Mouse (Mus musculus) embryonic facial prominence, embryonic 15.5 days (tissue): Measurements from ENCODE around the gene Cluap1. TPM values are rescaled to one million over a fixed set of nuclear protein-coding genes. Genes with fewer than 3 reads are reported as not detected.

Experiments used
- ATAC-seq: fragments of 200-750 bp; cut with Nextera tagmentation; 2 replicates; pipeline ENCODE4 v1.8.0; 2017; ENCODE audit warnings: low read depth, moderate TSS enrichment; ENCODE audit not compliant: insufficient number of reproducible peaks, low FRiP score, low TSS enrichment
- H3K27ac ChIP-seq: fragments of 300-500 bp; sonication (generic); replicated peaks from 2 replicates; pipeline ENCODE4 v1.5.1; 2015; ENCODE audit warnings: mild to moderate bottlenecking, inconsistent platforms
- H3K27me3 ChIP-seq: fragments of 300-500 bp; sonication (generic); 2 replicates; pipeline ENCODE4 v1.6.1; 2015; ENCODE audit warnings: inconsistent platforms
- H3K36me3 ChIP-seq: fragments of 300-500 bp; sonication (generic); 2 replicates; pipeline ENCODE4 v1.6.1; 2015; ENCODE audit warnings: mild to moderate bottlenecking, inconsistent platforms
- H3K4me1 ChIP-seq: fragments of 300-500 bp; sonication (generic); 2 replicates; pipeline ENCODE4 v1.6.1; 2015; ENCODE audit warnings: inconsistent platforms
- H3K4me2 ChIP-seq: fragments of 300-500 bp; sonication (generic); replicated peaks from 2 replicates; pipeline ENCODE4 v1.6.1; 2015; ENCODE audit warnings: mild to moderate bottlenecking, inconsistent platforms
- H3K4me3 ChIP-seq: fragments of 300-500 bp; sonication (generic); replicated peaks from 2 replicates; pipeline ENCODE4 v1.5.1; 2015; ENCODE audit warnings: mild to moderate bottlenecking, inconsistent platforms
- H3K9ac ChIP-seq: fragments of 300-500 bp; sonication (generic); 2 replicates; pipeline ENCODE4 v1.6.1; 2015; ENCODE audit warnings: inconsistent platforms
- H3K9me3 ChIP-seq: fragments of 300-500 bp; sonication (generic); replicated peaks from 2 replicates; pipeline ENCODE4 v1.6.1; 2016; ENCODE audit warnings: inconsistent platforms
- WGBS: fragments of 180-500 bp; shearing (Covaris S2); methylation state at CpG from one replicate; pipeline ENCODE4 v1.1.7; 2015; 5-methylcytosine and 5-hydroxymethylcytosine counted together
- polyA plus RNA-seq: library from polyadenylated mRNA; unstranded; fragments of >200 nt; fragmentation: Nextera tagmentation; extraction: Ambion mirVana; gene quantifications from 2 replicates; pipeline ENCODE4 v1.2.1, GENCODE M21; 2015

Cluap1 gene
- polyA plus RNA-seq, result 36.2 and 37.8 TPM in 2 replicates

DNA sequence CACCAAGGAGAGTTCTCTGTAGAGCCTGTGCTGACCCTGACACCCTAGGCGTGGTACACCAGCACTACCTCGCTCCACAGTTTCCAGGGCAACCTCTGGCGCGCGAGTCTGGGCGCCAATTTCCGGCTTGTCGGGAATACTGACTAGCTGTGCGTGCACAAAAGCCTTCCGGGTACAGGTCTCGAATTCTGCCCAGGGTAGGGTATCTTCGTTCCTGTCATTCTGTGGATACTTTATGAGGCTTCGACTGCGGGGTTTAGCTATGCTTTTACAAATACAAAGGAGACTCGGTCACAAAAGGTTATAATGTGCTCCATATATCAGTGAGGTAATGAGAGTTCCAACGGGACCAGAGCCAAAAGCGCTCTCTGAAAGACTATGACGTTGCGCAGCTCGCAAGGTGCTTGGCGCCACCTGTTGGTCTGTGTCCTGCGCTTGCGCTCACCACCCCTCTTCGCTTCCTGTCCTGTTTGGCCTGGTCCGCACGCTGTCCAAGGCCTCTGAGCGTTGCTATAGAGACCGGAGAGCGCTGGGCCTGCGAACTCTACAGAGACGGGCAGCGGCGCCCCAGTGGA, at the start of gene Cluap1, which contains the start of gene 1700037C18Rik:
Gene Cluap1 (plus strand): TSS at position 265 of the 575 bp plus-strand sequence.
Gene 1700037C18Rik (minus strand): TSS at position 153 of the 575 bp plus-strand sequence.
- peak; percentile 96 for ATAC-seq
- Histone ChIP-seq H3K9ac (peak within 1 kb of the TSS; percentile 69), H3K36me3 (peaks cover 52% of the 10 kb centered on the region), H3K27me3 (no peaks in the 10 kb centered on the region), H3K4me2 (peak within 1 kb of the TSS; percentile 70), H3K4me3 (peak within 1 kb of the TSS; percentile 63), H3K27ac (peak within 1 kb of the TSS; percentile 80), H3K9me3 (no peaks in the 10 kb centered on the region), H3K4me1 (peaks cover 7% of the 10 kb centered on the region; the same call in 1 of the 2 replicates)
- WGBS, result under 1% methylated on average over 33 of the region's 33 CpGs

DNA sequence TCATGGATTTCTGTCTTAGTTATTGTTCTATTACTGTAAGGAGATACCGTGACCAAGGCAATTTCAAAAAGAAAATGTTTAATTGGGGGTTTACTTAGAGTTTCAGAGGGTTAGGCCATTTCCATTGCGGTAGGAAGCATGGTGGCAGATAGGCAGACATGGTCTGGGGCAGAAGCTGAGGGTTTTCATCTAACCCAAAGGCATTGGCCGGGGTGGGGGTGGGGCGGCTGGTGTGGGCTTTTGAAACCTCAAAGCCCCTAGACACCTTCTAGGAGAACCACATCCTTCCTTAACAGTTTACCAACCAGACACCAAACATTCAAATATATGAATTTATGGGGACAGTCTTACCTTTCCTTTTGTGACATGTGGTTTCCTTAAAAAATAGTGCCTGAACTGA, 49.3 kb upstream of the Cluap1 start:
- ATAC-seq, result no peak
- 79% methylated on average over 4 of the region's 4 CpGs for WGBS
- Histone ChIP-seq H3K27me3 (no peaks in the 10 kb centered on the region), H3K4me2 (no peak overlapping the region), H3K36me3 (peaks cover 25% of the 10 kb centered on the region), H3K9ac (no peak overlapping the region), H3K4me3 (no peak overlapping the region), H3K9me3 (no peaks in the 10 kb centered on the region), H3K4me1 (no peaks in the 10 kb centered on the region), H3K27ac (no peak overlapping the region)

DNA sequence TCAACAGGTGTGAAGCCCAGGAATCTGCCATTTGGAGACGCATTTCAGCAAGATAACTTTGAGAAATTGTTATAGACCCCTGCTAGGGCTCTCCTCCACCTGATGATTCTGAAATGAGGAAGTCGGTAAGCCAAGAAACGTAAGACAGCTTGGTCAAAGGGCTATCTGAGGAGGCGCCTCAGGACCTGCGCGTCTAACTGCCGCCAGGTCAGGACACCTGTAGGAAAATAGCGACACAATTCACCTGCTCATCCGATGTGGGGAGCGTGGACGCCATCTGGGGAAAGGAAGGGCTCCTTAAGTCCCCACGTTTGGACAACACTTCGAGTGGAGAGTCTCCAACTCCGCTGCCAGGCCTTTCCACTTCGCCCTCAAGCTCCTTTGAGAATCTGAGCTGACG, 36.8 kb upstream of the Cluap1 start:
- H3K27me3 ChIP-seq, result no peaks in the 10 kb centered on the region
- H3K4me3 ChIP-seq, result peak overlapping the region; percentile 56
- H3K27ac ChIP-seq, result peak overlapping the region; percentile 63
- peaks cover 19% of the 10 kb centered on the region for H3K36me3 ChIP-seq
- 2% methylated on average over 16 of the region's 16 CpGs for WGBS
- peak overlapping the region; percentile 44 for H3K9ac ChIP-seq
- peak overlapping the region; percentile 87 for H3K4me2 ChIP-seq
- no peak for ATAC-seq
- no peaks in the 10 kb centered on the region for H3K9me3 ChIP-seq
- peaks cover 14% of the 10 kb centered on the region for H3K4me1 ChIP-seq

DNA sequence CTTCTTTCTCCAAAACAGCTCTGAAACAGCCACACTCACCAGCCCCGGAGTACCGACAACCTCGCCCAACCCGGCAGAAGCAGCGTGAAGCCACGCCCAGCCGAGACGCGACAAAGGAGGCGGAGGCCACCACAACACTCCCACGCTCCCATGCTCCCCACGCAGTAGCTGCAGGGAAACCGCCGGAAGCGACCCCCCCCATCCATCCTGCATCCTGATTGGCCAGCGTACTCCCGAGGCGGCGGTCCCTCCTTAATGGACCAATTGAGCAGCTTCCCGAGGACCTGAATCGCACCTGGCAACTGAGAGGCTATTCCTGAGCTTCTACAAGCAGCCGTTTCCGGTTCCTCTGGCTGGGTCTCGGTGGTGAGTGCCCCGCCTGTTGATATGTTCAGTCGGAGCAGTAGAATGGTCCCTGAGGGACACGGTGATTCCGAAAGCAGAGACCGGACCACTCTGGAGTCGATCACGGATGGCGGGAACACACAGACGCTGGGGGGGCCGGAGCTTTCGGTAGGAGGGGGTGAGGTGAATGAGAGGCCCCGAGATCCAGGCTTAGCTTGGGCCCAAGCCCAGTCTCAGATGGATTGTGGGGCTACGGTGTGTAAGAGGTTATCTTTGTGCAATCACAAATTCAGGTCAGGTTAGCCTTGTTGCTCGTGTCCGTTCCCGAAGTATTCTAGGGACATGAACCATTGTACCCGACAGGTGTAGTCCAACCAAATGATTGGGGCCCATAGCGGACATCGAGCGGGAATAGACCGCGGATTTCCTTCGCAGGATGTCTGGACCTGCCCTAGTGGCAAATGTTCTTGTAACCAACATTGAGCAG, 36.2 kb upstream of the Cluap1 start, which contains the start of gene Naa60:
Gene Naa60 (plus strand): TSS at position 160 of the 832 bp plus-strand sequence.
- Histone ChIP-seq H3K4me1 (peaks cover 14% of the 10 kb centered on the region), H3K27ac (peak within 1 kb of the TSS; percentile 63), H3K36me3 (peaks cover 18% of the 10 kb centered on the region), H3K4me3 (peak within 1 kb of the TSS; percentile 56), H3K27me3 (no peaks in the 10 kb centered on the region), H3K4me2 (peak within 1 kb of the TSS; percentile 87), H3K9me3 (no peaks in the 10 kb centered on the region), H3K9ac (peak within 1 kb of the TSS; percentile 44)
- 5% methylated on average over 47 of the region's 47 CpGs for WGBS
- peak; percentile 94 for ATAC-seq

DNA sequence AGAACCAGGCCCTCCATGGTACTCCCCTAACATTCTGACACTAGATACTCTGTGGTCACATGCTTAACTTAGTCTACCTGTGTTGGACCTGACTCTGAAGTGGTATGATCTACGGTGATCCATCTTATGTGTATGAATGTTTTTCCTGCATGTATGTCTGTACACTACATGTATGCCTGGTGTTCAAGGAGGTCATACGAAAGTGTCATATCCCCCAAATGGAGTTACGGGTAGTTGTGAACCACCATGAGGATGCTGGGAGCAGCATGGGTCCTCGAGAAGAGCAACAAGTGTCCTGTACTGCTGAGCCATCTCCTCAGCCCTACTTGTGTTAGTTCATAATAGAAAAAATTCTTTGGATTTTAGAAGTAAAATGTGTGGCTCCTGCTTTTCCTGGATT, 32.3 kb upstream of the Cluap1 start:
- no peaks in the 10 kb centered on the region for H3K27me3 ChIP-seq
- H3K9ac ChIP-seq, result no peak overlapping the region
- no peak overlapping the region for H3K4me3 ChIP-seq
- peaks cover 14% of the 10 kb centered on the region for H3K4me1 ChIP-seq
- H3K36me3 ChIP-seq, result 0 out of 2 replicates have a peak, but pooled peaks cover 8% of the 10 kb centered on the region
- ATAC-seq, result no peak
- no peak overlapping the region for H3K27ac ChIP-seq
- WGBS, result 93% methylated on average over 4 of the region's 4 CpGs
- no peak overlapping the region for H3K4me2 ChIP-seq
- H3K9me3 ChIP-seq, result no peaks in the 10 kb centered on the region

DNA sequence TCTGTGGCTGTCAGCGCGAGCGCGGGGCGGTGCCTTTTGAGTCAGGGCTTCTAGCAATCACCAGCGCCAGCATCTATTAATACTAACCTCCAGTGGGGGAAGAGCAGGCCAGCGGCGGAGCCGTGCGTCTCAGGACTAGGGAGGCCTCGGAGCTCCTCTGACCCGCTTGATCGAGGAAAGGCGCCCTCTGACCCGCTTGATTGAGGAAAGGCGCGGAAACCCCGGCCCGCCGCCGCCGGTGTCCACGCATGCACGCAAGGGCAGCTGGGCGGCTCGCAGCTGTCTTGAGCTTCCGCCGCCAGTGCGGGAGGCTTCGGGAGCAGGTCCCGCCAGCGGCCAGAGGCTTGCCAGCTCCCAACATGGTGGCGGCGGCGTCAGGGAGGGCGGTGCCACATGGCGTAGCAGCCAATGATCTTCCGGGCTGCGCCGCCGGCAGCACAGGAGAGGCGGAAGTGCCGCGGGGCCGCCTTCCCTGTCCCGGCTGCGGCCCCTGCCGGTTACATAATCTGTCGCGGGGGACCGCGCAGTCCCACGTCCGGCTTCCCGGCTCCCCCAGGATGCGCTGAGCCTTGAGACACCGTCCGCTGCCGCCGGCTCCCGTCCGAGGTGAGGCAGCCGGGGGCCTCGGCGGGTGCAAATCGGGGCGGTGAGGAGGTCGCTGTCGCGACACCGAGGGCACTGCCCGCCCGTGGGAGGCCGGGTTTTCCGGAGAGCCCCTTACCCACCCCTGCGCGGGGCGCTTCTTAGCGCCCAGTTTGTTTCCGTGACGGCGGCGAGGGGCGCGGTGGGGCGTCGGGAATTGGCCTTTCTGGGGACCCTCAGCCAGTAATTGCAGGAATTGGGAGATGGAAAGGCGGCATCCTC, 24.2 kb upstream of the Cluap1 start, which contains the start of the genes Zfp597 and Gm20695:
Gene Zfp597 (minus strand): TSS at position 361 of the 864 bp plus-strand sequence.
Gene Gm20695 (plus strand): TSS at position 448 of the 864 bp plus-strand sequence.
- Histone ChIP-seq H3K4me2 (peak within 1 kb of the TSS; percentile 71), H3K4me1 (peaks cover 12% of the 10 kb centered on the region), H3K36me3 (0 out of 2 replicates have a peak, but pooled peaks cover 7% of the 10 kb centered on the region), H3K27me3 (no peaks in the 10 kb centered on the region), H3K9ac (peak within 1 kb of the TSS; percentile 92), H3K4me3 (peak within 1 kb of the TSS; percentile 96), H3K27ac (peak within 1 kb of the TSS; percentile 96), H3K9me3 (no peaks in the 10 kb centered on the region)
- under 1% methylated on average over 88 of the region's 88 CpGs for WGBS
- ATAC-seq, result peak; percentile 99

DNA sequence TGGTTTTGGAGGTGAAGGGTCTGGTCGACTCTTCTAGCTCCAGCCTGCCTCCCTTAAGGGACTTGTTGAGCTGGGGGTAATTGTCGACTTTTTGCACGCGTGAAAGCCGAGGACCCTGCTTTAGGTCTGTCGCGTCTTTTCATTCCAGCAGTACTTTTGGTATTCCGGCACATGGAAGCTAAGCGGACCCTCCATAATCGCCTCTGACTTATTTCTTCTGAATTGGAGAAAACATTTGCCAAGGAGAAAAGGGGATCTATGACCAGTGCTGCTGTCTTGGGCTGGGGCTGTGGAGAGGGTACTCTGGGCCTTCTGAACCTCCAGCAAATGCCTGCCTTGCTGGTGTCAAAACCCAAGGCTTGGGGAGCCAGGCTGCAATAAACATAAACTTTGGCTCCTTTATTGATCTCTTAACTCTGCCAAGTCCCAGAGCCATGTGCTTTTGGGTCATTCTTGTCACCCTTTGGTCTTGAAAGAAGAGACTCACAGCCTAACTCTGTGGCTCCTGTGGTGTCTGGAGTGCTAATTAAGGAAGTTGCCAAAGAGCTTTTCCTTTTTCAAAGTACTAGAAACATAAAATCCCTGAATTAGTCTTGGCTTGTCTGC, 23.4 kb upstream of the Cluap1 start:
- H3K27me3 ChIP-seq, result no peaks in the 10 kb centered on the region

DNA sequence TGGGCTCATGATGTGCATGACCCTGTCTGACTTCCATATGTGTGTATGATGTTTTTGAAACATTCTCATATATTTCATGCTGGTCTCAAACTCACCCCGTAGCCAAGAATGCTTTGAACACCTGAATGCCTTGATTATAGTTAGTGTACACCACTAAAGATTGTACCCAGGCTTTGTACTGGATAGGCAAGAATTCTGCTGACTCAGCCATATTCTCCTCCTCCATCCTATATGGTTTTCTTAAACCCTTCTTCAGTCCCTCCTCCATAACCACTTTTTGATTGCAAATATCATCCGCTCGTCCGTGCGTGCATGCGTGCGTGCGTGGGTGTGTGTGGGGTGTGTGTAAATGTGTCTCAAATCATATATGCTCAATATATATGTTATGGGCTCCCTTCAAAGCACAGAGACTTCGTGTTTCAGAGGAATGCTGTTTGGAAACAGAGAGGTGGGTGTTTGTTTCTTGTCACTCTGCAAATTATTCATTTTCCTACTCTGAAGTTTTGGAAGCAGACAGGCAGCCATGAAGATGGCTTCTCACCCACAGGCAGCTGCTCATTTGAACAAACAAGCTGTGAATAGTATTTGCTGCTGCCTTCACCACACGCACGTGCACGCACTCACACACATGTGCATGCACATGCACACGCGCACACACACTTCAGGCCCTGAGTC, 16.8 kb upstream of the Cluap1 start:
- ATAC-seq, result no peak
- no peak overlapping the region for H3K4me2 ChIP-seq
- 92% methylated on average over 14 of the region's 14 CpGs for WGBS

More for the DNA sequence above, 23.4 kb upstream of the Cluap1 start:
- no peak for ATAC-seq
- no peaks in the 10 kb centered on the region for H3K9me3 ChIP-seq
- H3K4me2 ChIP-seq, result peak overlapping the region; percentile 71
- 0 out of 2 replicates have a peak, but pooled peaks cover 7% of the 10 kb centered on the region for H3K36me3 ChIP-seq
- H3K4me1 ChIP-seq, result peaks cover 12% of the 10 kb centered on the region
- WGBS, result under 1% methylated on average over 10 of the region's 10 CpGs
- H3K9ac ChIP-seq, result peak overlapping the region; percentile 92
- H3K27ac ChIP-seq, result peak overlapping the region; percentile 96
- peak overlapping the region; percentile 96 for H3K4me3 ChIP-seq

DNA sequence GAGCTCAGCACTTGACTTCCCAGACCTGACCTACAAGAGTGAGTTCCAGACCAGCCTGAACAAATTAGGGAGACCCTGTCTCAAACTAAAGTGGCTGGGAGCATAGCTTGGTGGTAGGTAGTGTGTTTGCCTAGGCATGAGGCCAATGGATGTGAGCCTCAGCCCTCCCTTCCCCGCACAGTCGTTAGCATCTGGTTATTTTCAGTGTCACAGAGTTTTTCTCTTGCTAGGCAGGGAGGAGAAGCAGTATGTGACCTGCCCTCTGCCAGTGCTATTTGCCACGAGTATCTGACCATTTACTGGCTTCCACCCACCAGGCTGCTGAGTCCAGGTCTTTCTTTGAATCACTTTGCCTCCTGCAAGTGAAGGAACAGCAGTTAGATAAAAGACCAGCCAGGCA, 14.9 kb upstream of the Cluap1 start:
- WGBS, result 52% methylated on average over 3 of the region's 3 CpGs
- H3K36me3 ChIP-seq, result peaks cover 24% of the 10 kb centered on the region
- ATAC-seq, result no peak
- H3K27ac ChIP-seq, result no peak overlapping the region
- H3K4me1 ChIP-seq, result no peaks in the 10 kb centered on the region
- no peak overlapping the region for H3K4me2 ChIP-seq
- no peak overlapping the region for H3K9ac ChIP-seq
- H3K27me3 ChIP-seq, result no peaks in the 10 kb centered on the region
- no peak overlapping the region for H3K4me3 ChIP-seq
- H3K9me3 ChIP-seq, result no peaks in the 10 kb centered on the region

More for the DNA sequence above, 16.8 kb upstream of the Cluap1 start:
- 0 out of 2 replicates have a peak, but pooled peaks cover 7% of the 10 kb centered on the region for H3K36me3 ChIP-seq
- H3K27ac ChIP-seq, result no peak overlapping the region
- no peak overlapping the region for H3K9ac ChIP-seq
- H3K4me3 ChIP-seq, result no peak overlapping the region
- no peaks in the 10 kb centered on the region for H3K9me3 ChIP-seq
- H3K4me1 ChIP-seq, result no peaks in the 10 kb centered on the region
- H3K27me3 ChIP-seq, result no peaks in the 10 kb centered on the region
